Mouse (Mus musculus) thymus, postnatal 36 days (tissue): ENCODE measurements at regions not wholly inside any gene's neighbourhood (a gene's known extent, or its start where the extent isn't known, plus 50 kb on each side); places are given as distances from the start of the nearest gene placed in this dataset.
"Not testable (repeated sequence)": the region's sequence is repeated elsewhere in the genome, so short reads cannot be mapped to it uniquely, and the experiment has no call there.

Source experiments
- DNase-seq, 2 experiments: peaks; one replicate each; pipeline ENCODE4 v3.0.0; 2022; ENCODE audit warnings: mixed read lengths in 2 of 2

DNA sequence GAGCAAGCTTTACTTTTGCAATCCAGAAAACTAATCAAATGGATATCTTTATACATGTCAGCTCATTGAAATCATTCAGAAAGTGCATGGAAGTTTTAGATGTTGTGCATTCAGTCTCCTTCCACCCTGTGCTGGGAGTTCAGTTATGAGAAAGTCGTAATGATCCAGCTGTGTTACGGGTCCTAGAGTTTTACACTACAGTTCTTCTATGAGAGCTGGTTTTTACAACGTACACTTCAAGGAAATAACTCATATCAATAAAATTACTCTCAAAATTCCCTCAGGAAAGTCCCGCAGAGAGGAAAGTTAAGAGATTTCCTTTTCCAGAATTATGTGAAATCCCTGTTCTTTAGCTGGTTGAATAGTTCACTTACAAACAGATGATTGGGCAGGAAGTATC is 418.1 kb upstream of the Slc10a2 start:
- DNase-seq = no peak

DNA sequence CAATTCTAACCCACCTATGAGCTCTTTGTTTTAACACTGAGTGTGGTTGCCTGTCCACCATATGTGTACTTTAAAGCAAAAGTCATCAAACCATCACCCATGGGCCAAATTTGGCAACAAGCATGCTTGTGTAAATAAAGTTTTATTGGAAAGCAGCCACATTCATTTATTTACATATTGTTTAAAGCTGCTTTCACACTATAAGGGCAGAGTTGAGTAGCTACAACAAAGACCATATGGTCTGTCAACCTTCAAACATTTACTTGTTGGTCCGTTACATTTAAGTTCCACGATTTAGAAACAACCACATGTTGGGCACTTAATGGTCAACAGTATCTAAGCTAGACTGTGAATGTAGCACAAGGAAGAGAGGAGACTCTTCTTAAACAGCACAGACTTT is 390.7 kb upstream of the Slc10a2 start:
- no peak for DNase-seq

DNA sequence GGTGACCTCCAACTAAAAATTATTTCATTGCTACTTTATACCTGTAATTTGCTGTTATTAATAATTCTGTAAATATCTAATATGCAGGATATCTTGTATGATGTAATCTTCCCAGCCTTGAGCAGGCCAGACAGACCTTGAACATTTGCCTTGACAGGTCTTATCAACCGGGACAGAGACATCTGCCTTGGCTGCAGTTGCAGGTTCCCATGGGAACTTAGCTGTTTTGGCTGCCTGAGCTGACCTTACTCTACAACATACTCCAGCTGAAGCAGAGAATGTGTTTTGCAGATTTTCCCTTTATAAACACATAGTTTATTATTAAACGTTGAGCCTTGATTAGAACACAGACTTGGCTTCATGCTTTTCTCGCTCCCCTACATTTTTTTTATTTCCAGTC is 385.3 kb upstream of the Slc10a2 start:
- no peak for DNase-seq

DNA sequence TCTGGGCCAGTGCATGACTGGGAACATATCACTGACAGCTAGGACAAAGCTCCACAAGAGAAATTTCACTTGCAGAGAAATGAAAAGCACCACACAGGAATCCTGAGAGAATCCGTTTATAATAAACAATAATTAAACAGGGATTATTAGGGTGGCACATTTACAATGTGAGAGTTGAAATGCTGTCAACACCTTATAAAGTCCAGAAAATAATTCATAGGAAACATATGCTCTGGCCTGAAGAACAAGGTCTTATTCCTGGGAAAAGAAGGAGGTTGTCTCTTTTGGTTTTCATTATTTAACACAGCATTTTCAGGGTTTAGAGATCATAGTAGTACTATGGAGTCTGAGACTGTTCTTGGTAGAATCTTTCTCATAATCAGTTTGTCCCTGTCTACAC is 377.8 kb upstream of the Slc10a2 start:
- DNase-seq = no peak

DNA sequence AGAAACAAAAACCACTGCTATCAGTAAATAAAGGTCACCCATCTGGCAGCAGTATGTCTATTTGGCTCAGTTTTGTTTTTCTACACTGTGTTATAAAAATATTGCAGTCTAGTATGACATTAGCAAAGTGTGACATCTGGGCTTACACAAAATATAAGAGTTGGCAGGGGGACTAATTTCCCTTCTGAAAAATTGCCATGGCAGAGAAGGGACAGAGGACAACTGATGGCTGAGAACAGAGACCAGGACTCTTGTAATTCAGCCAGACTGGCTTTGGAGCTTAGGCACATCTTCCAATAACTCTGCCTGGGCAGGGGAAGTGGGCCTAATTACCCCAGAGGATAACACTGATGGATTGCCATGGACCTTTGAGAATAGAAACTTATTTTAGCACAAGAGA is 367.8 kb upstream of the Slc10a2 start:
- no peak for DNase-seq

DNA sequence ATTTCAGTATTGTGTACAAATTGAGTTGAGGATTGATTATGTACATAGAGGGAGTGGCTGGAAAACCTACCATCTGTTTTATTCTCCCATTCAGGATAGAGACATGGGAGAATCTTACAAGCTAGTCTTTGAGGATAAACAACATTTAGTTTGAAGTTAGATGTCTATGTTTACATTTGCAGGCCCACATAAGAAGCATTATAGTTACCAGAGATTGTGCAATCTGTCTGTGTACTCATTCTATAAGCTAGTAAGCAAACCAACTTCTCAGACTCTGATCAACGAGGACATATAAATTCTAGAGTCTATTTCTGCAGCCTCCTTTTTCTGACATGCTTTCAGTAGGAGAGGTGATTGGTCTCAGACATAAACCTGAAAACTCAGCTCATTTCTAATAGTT is 367.4 kb upstream of the Slc10a2 start:
- DNase-seq = no peak

DNA sequence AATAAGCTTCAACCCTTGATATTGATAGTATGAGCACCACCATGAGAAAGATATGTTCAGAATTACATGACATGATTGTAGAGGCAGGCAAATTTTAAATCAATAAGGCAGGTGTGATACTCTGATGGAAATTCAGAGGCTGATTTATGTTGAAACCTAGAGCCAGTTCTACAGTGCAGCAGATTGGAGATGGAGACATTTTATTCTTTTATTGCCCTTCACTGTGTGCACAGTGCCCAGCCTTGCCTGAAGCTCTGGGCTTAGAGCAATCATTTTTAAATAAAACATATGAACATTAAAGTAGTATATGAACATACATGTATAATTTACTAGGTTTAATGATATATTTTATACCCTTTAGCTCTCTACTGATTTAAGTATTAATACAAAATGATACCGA is 352.5 kb upstream of the Slc10a2 start:
- no peak for DNase-seq

DNA sequence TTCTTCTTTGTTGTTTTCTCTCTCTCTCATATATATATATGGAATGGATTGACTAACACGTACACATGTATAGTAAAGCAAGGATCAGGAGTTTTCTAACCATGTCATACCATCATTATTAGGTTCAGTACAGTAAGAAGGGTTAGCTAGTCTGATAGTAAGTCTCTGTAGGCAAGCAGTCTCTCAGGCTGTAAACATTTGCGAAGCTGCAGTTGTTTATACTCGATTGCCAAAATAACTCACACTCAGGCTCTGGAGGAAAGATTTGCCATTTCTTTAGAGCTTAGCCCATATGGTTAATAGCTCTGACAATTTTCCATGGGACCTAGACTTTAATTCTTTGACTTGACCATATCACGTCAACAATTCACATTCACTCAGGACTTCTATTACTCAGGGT is 348.3 kb upstream of the Slc10a2 start:
- DNase-seq = no peak

DNA sequence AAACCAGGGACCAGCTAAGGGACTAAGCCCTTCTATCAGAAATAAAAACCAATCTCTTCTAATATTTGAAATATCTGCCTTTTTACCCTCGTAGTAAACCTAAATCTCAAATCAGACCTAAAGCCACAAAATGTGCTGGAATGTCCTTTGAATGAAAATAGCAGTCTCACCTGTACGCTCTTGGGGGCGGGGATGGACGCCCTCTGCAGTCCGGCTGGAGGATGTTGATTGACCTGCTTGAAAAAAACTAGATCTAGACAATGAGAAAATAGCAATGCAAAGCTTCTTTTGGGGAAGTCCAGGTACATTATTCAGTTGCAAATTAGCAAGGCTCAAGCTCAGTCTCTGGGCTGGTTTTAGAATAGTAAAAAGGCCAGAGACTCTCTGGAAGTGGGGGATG is 337.1 kb upstream of the Slc10a2 start:
- not testable (repeated sequence) for DNase-seq

DNA sequence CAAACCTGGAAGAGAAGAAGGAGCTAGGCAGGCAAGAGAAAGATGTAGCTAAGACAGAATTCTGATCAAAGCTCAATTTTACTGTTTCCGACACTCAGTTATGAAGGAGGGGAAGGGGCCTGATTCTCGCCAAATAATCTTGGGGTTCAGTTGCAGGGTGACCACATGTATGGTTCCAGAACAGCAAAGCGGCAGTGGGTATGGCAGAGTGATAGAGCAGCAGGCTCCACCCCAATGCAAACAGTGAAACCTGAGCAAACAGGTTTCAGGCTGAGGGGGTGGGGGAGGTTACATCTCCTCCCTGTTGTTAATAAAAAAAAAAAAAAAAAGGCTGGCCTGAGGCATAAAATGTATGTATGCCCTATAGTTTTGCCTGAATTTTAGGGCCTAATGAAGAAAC is 335.3 kb upstream of the Slc10a2 start:
- not testable (repeated sequence) for DNase-seq

DNA sequence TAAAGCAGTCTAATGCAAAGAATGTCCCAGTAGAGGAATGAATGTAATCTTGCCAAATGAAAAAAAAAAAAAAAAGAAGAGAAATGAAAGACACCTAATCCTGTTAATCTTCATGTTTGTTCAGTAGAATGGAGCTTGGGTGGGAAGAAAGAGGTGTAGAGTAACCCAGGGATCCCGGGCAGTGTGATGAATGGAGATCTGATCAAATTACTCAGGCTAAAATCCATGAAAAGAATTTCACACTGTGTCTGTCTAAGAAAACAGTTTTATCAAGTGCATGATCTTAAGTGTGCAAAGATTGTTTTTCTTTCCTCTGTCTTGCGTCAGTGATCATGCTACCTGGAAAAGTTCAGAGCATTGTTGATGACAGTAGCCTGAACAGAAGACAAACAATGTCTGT is 333.9 kb upstream of the Slc10a2 start:
- no peak for DNase-seq

DNA sequence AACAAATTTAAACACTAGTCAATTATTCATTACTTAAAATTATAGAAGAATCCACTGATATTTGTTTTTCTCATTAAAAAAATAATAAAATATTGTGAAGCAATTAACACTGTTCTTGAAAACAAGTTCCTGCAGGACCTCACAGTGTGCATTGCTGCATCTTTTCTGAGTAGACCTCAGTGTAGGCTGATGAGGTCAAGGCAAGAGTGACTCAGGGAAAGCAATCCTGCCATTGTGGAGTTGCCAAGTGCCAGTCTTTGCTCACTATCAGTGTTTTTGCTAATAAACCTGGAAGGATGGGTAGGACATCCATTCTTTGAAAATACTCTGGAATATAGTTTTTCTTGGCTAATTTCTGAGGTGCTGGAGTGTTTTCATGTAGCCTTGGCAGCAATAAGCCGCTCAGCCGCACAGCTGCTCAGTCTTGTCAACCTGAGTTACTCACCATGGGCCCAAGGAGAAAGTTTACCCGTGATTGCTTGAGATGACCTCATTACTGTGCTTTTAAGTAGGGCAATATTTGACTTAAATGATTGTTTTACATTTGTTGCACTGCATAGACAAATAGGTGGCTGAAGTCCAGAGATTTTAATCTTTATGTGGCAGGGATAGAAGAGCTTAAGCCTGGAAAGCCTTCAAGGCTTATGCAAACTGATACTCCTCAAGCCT is 323.3 kb upstream of the Slc10a2 start:
- DNase-seq = no peak

DNA sequence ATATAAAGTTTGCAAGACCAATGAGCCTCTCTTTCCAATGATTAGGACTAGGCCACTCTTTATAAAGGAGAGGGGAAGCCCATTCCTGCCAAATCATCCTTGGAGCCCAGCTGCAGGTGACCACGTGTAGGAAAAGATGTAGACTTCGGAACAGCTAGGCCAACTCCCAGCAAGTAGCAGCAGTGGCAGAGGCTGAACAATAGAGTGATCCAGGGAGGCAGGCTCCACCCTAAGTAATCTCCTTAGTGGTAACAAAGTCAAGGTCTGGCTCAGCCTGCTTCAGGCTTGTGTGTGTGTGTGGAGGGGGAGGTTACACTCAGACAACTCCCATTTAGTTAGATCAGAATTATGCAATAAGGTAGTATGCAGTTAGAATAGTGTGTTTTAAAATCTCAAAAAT is 311.7 kb upstream of the Slc10a2 start:
- not testable (repeated sequence) for DNase-seq

DNA sequence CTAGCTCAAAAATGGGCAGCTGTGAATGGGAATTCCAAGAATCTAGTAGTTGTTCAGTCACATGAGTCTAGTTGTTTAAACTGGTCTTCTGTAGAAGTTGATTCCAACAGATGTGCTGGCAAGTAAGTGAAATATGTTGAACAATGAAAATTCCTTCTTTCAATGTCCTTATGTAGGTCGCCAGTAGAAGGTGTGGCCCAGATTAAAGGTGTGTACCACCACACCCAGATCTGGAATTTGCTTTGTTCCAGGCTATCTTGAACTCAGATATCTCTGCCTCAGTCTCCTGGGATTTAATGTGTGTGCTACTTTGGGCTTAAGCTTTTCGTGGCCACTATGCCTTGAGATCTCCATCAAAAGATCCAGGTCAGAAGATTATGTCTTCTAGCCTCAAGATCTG is 279.7 kb upstream of the Slc10a2 start:
- DNase-seq = no peak

DNA sequence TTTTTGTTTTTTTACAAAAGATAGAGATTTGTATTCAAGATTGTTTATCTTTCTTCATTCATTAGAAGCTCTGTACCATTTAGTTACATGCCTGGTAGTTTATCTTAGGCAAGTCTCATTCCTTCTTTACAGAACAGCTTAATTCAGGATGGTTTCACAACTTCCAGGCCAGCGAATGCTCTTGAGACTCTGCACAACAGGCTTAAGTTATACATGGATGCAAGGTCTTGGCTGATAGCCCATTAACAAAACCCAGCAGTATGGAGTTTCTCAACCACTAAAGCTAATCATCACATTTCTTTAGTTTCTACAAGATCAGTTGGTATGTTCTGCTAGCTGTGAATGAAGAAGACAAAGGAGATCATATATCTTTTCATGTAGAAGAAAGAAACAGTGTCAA is 272.9 kb upstream of the Slc10a2 start:
- DNase-seq = no peak

DNA sequence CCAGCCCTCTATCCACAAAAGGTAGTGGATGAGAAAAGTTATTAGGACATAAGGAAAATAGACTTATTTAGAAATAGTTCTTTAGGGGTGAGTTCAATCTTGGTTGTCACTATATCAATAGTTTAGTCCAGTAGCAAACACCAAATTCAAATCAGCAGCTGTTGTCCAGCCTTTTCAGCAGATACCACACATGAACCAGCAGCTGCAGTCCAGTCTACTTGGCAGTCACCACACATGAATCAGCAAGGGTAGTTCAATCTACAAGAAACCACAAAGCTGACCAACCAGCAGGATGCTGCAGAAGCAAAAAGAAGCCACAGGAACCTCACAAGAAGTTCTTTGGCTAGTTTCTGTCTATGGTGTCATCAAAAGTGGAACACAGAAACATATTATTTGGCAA is 234.8 kb upstream of the Slc10a2 start:
- DNase-seq = no peak

DNA sequence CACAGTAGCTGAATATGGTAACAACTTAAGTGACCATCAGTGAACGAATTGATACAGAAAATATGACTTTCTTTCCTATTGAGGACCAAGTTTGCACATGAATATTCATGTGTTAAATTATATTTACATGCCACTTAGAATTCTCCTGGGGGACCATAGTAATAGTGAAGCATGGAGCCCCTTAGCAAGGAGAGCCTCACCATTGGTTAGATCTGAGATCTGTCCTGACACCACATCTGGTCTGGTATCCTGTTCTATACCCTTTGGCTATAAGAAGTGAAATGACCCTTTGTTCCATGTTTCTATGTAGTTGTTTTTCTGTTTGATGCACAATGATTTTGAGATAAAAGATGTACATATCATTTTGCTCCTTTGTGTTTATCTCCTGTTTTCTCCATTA is 209.4 kb upstream of the Slc10a2 start:
- no peak for DNase-seq

DNA sequence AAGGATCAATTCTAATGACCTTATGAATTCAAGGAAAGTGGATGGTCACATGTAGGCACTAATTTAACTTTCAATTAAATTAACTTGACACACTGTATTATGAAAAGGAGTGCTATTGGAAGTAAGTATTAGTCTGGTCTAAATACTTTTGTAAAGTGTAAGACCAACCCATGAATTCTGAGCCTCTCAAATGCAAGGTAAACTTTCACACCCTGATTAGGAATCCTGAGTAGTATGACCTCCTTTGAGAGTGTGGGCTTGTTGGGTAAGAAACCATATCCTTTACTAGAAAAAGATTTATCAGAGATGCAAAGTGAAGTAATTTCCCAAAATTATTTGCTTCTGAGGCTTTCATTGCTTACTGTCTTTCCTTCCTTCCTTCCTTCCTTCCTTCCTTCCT is 194.8 kb upstream of the Slc10a2 start:
- DNase-seq = no peak

DNA sequence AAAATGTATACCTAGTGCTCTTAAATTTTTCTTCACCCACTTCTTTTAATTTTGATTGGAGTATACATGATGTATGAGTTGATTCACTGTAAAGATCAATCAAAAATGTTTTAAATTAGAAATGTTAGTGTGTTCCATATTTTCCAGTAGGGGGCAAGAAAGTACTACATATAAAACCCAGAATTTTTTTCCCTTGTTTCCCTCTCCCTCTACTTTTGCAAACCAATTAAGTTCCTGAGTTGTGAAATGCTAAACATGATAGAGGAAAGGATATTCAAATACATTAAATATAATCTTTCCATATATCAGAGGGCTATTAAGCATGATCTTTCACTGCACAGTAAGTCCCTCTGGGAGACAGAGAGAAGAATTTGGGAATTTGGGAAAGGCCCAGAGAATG is 192.0 kb upstream of the Slc10a2 start:
- DNase-seq = no peak

DNA sequence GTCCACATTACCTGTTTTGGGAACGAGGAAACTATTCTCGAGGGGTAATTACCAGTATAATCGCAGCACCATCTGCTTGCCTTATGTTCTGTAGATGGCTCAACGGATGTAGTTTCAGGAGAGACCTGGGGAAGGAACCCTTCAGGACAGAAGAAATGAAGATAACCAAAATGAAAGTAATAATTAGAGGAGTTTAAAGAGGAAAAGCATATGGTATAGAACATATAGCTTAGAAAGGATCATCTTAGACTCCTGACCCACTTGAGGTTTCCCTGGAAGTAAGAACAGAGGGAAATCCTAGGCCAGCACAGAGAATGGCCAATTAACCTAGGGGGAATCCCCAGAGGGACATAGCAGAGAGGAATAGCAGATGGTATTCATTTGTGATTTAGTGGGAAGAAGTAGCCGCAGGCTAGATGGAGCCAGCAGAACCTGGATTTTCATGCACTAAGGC is 180.6 kb upstream of the Slc10a2 start:
- DNase-seq = no peak

DNA sequence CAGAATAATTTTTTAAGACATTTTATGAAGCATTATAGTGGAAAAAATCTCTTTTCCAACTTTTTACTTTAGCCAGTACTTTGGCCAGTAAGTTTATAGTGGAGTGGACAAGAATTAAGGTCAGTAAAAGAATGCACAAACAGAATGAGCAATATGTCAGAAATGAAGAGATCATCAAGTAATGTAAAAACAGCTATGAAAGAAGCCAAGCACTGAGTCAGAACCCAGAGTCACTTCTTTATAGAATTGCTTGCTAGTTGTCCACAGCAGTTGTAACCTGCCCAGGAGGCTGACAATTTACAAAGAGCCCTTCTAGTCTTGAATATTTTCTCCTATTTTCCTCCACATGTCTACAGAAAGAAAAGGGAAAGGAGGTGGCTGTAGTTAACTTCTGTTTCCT is 178.6 kb upstream of the Slc10a2 start:
- DNase-seq = no peak

DNA sequence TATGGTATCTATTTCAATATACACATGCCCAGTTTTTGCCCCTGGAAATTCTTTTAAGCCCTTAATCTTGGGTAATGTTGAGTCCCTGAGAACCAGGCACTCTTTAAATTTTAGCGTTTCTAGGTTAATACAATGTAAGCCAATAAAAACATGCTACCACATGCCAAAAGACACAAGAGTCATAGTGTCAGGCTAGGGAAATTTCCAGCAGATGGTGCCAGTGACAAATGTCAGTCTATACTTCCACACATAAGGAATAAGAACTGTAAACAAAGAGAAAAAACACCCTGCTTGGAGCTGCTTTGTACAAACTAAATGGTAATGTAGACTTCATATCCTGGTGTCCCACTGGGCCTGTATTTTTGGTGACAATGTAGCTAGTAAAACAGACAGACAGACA is 157.2 kb upstream of the Slc10a2 start:
- no peak for DNase-seq

DNA sequence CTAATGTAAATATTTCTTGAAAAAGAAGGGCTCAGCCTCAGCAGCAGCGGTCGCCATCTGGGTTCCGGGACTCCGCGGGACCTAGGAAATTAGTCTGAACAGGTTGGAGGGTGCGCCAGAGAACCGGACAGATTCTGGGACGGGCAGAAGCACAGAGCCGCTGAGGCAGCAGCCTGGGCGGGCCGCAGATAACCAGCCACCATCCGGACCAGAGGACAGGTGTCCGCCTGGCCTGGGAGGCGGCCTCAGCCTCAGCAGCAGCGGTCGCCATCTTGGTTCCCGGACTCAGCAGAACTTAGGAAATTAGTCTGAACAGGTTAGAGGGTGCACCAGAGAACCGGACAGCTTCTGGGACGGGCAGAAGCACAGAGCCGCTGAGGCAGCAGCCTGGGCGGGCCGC is 136.7 kb upstream of the Slc10a2 start:
- DNase-seq = peak; percentile 26 to 39
